Mouse (Mus musculus): ENCODE measurements at regions not wholly inside any gene's neighbourhood (a gene's known extent, or its start where the extent isn't known, plus 50 kb on each side); places are given as distances from the start of the nearest gene placed in this dataset.
"Not testable (repeated sequence)": the region's sequence is repeated elsewhere in the genome, so short reads cannot be mapped to it uniquely, and the experiment has no call there.

- DNase-seq = no peak
These were observed 87.6 kb downstream of the Serpinb8 start for GRCm38 (mm10) chr1:107677404-107677803.

DNA sequence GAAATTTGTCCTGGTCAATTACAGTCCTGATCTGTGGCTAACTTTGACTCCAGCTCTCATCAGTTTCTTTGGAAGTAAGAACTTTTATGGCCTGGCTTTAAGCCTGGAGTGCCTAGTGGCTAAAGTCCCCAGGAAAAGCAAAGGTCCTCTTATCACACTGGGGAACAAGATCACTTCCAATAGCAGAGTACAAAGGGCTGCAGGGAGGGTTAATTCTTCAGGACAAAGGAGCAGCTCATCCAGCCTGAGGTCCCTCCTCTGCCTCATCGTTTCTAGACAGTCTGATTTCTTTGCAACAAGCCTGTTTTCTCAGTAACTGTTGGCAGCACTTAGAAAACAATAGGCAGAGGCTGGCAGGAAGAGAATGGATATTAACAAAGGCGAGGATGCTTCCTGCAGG, 107.1 kb downstream of the Serpinb8 start:
- DNase-seq = no peak

GRCm38 (mm10) chr1:107706108-107706548, 116.3 kb downstream of the Serpinb8 start:
- DNase-seq = no peak

- peak in 1 of 2 experiments; percentile 20 for DNase-seq
These were observed 118.8 kb downstream of the Serpinb8 start for GRCm38 (mm10) chr1:107708601-107709000.

- DNase-seq = no peak
These were observed 125.1 kb downstream of the Serpinb8 start for GRCm38 (mm10) chr1:107714869-107715268.

GRCm38 (mm10) chr1:107719304-107719703, 129.5 kb downstream of the Serpinb8 start:
- no peak for DNase-seq

GRCm38 (mm10) chr1:107728113-107728839, 138.5 kb downstream of the Serpinb8 start:
- no peak for DNase-seq

DNA sequence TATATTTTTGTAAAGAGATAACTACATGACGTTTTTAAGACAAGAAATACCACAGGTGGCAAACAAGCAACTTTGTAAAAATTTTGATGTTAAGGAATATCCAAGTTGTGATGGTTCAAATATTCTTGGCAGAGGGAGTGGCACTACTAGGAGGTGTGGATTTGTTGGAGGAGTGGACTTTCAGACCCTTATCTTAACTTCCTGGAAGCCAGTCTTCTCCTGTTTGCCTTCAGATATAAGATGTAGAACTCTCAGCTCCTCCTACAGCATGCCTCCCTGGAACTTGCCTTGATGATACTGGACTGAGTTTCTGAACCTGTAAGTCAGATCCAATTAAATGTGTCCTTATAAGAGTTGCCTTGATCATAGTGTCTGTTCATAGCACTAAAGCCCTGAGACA, 175.5 kb downstream of the Serpinb8 start:
- no peak for DNase-seq

GRCm38 (mm10) chr1:107767198-107767947, 177.6 kb downstream of the Serpinb8 start:
- DNase-seq = no peak

DNA sequence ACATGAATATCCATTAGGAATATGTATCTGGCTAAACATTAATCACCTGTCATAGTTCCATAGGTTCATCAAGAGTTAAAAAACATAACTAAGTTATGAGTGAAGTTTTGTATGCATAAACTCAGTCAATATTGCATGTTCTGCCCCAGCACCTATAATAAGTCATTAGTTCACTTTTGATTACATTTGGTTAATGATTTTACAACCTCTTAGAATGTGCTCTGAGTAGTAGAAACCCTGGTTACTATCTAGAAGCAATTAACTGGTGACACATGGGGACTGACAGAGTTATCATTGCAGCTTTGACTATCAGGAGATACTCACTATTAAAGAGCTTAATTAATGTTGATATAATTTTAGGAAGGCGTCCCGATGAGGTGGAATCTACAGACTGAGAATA, 183.2 kb downstream of the Serpinb8 start:
- no peak for DNase-seq

- DNase-seq = no peak
These were observed 193.3 kb downstream of the Serpinb8 start for GRCm38 (mm10) chr1:107783079-107783478.

GRCm38 (mm10) chr1:107805823-107806222, 216.0 kb downstream of the Serpinb8 start:
- DNase-seq = no peak

- DNase-seq = not testable (repeated sequence)
These were observed 217.6 kb downstream of the Serpinb8 start for GRCm38 (mm10) chr1:107807367-107807766.

GRCm38 (mm10) chr1:107811136-107811535, 221.3 kb downstream of the Serpinb8 start:
- no peak for DNase-seq

GRCm38 (mm10) chr1:107811859-107812258, 222.1 kb downstream of the Serpinb8 start:
- no peak for DNase-seq

GRCm38 (mm10) chr1:107837877-107838276, 248.1 kb downstream of the Serpinb8 start:
- no peak for DNase-seq

GRCm38 (mm10) chr1:107852386-107852785, 262.6 kb downstream of the Serpinb8 start:
- no peak for DNase-seq

DNA sequence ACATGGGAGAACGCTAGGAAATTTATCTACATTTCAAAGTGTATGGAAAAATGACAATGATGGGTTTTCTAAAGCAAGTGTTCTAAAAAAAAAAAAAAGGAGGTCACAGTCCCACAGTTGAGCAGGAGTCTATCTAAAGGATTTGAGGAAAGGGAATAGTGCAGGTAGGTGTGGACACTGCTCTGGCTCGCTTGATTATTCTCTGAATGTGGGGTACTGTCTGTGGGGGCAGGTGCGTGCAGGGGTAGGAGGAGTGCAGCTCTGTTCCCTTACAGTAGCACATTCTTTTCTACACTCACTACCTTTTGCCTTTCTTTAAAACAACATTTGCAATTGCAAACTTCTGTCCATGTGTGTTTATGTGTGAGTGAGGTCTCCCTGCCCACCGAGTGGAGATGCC, 263.2 kb downstream of the Serpinb8 start:
- no peak for DNase-seq

DNA sequence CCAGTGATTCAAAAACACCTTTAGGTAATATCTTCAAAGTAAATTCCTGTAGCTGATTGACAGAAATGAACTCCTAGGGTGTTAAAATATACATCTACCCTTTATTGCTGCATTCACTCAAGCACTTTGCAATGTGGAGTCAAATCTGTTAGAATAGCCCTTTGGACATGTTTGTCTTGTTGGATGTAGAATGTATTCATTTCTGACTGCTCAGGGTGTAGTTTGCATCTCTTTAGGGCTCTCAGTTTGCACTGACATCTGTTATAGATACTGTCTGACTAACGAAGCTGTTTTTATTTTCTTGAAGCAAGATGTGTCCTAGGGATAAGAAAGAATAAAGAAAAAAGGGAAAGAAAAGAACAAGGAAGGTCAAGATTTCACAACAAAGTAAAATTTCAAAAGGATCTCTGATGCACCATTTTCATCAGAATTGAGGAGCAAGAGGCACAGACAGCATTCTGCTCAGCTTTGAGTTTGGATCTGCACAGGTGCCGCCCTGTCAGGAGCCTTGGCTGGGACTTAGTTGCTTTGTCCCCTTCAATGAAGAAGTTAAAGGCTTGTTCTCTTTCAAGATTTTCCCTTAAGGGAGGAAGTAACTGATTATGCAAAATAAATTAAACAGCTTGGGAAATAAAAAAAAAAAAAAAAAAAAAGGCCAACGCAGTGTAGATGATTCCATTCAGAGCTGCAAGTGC, 308.1 kb downstream of the Serpinb8 start:
- no peak for DNase-seq

- no peak for DNase-seq
These were observed 309.5 kb downstream of the Serpinb8 start for GRCm38 (mm10) chr1:107899261-107899660.

GRCm38 (mm10) chr1:107900449-107900848, 310.6 kb downstream of the Serpinb8 start:
- DNase-seq = peak; percentile 5 to 36

DNA sequence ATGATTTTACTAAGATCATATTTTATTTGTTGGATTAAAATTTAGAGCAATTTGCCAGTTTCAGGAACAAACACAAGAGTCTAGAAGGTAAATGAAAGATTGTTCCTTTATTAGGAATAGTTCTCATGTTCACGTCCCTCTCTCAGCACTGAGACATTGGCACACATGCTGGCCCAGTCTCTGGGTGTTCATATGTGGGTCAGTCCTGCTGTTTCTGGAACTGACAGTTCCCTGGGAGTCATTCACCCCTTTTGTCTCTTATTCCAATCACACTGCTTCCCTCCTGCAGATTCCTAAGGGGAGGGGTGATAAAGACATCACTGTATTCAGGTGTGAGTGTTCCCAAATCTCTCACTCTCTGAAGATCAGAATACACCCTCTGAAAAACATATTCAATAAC, 311.1 kb downstream of the Serpinb8 start:
- DNase-seq = peak in 1 of 2 experiments; percentile 32

Measured in kidney, postnatal 25 days (tissue).